Mouse (Mus musculus): ENCODE results near the gene Ankzf1. TPM values are rescaled to one million over a fixed set of nuclear protein-coding genes. Genes with fewer than 3 reads are reported as not detected.
"Not testable (repeated sequence)": the region's sequence is repeated elsewhere in the genome, so short reads cannot be mapped to it uniquely, and the experiment has no call there.

The Ankzf1 gene
- polyA plus RNA-seq, 1 experiment from 2014 or later = 16.8 TPM

DNA sequence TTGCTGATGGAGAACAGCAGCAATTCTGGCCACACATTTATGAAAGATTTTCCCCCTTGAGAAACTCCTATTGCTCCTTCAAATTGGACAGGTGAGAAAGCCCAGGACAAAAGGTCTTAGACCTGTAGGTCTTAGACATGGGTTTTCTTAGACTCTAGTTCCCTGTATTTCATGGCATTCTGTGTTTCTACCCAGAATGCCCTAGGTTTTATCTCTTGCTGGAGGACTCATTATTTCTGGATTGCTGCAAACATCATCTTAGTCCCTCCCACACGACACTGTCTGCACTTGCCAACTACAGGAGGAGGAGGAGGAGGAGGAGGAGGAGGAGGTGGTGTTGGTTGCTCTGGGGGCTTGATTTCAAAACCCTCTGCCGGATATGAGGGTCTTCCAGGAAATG lies 34.2 kb downstream of the Ankzf1 start:
- Histone ChIP-seq H3K9me3 (ENCODE audit: control insufficient read depth, low read length) (no peaks in the 10 kb centered on the region), H3K27me3 (replicated peaks; ENCODE audit: control insufficient read depth, insufficient read depth, low read length) (peaks cover 6% of the 10 kb centered on the region), H3K9ac (ENCODE audit: low read depth, low read length) (no peak overlapping the region), H3K4me2 (ENCODE audit: low read depth, low read length) (no peak overlapping the region), H3K4me3 (ENCODE audit: low read depth, low read length) (no peak overlapping the region), H3K27ac (replicated peaks; ENCODE audit: low read depth, low read length) (no peak overlapping the region), H3K36me3 (ENCODE audit: control insufficient read depth, insufficient read depth, low read length) (no peaks in the 10 kb centered on the region), H3K4me1 (ENCODE audit: control insufficient read depth, insufficient read depth, low read length) (no peaks in the 10 kb centered on the region)
- ATAC-seq (ENCODE audit: low read depth) = no peak
- DNase-seq (ENCODE audit: low spot score) = no peak
- 50% methylated on average over 2 of the region's 2 CpGs for WGBS

DNA sequence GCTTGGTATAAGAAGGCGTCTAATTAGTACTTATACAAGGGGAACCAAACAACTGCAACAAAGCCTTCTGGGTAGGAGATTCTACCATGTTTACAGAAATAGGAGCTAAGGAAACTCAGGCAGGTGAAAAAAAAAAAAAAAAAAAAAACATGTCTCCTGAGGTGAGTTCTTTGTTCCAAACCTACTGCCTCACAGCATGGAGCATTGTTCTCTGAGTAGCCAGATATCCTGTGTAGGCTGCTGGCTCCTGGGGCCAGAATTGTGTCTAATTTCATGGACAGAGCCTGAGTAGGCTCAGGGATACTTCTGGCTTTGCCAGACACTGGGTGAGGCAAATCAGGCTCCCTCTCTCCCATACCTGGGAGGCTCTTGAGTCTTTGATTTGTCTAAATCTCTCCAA lies 35.7 kb downstream of the Ankzf1 start:
- DNase-seq (ENCODE audit: low spot score) (no peak), ATAC-seq (ENCODE audit: low read depth) (no peak)
- Histone ChIP-seq H3K36me3 (ENCODE audit: control insufficient read depth, insufficient read depth, low read length) (no peaks in the 10 kb centered on the region), H3K27ac (replicated peaks; ENCODE audit: low read depth, low read length) (no peak overlapping the region), H3K9ac (ENCODE audit: low read depth, low read length) (no peak overlapping the region), H3K9me3 (ENCODE audit: control insufficient read depth, low read length) (no peaks in the 10 kb centered on the region), H3K4me1 (ENCODE audit: control insufficient read depth, insufficient read depth, low read length) (no peaks in the 10 kb centered on the region), H3K4me3 (ENCODE audit: low read depth, low read length) (no peak overlapping the region), H3K4me2 (ENCODE audit: low read depth, low read length) (no peak overlapping the region), H3K27me3 (replicated peaks; ENCODE audit: control insufficient read depth, insufficient read depth, low read length) (no peaks in the 10 kb centered on the region)
- WGBS = 56% methylated on average over 1 of the region's 1 CpGs

DNA sequence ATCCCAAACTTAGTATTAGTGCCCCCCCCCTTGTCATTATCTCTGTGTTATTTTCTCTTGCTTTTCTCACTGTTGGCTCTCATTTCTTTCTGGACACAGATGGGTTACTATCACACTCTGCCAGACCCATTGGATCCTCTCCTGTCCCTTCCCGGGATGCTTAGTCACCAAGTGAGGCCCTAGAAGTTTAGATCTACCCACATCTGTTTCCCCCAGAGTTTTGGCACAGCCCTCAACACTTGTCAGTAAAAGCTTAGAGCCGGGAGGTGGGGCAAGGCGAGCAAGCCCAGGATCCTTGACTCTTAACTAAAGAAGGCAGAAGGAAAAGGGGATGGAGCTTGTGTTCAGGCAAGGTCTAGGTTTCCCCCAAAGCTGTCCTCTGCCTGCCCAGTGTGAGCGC lies 37.2 kb downstream of the Ankzf1 start:
- H3K4me3 ChIP-seq (ENCODE audit: low read depth, low read length) = no peak overlapping the region
- no peak for DNase-seq (ENCODE audit: low spot score)
- no peaks in the 10 kb centered on the region for H3K36me3 ChIP-seq (ENCODE audit: control insufficient read depth, insufficient read depth, low read length)
- no peak for ATAC-seq (ENCODE audit: low read depth)
- H3K4me1 ChIP-seq (ENCODE audit: control insufficient read depth, insufficient read depth, low read length) = no peaks in the 10 kb centered on the region
- WGBS = 67% methylated on average over 4 of the region's 4 CpGs
- no peak overlapping the region for H3K9ac ChIP-seq (ENCODE audit: low read depth, low read length)
- H3K27ac ChIP-seq (replicated peaks; ENCODE audit: low read depth, low read length) = no peak overlapping the region
- no peaks in the 10 kb centered on the region for H3K27me3 ChIP-seq (replicated peaks; ENCODE audit: control insufficient read depth, insufficient read depth, low read length)
- H3K4me2 ChIP-seq (ENCODE audit: low read depth, low read length) = no peak overlapping the region
- H3K9me3 ChIP-seq (ENCODE audit: control insufficient read depth, low read length) = no peaks in the 10 kb centered on the region

GRCm38 (mm10) chr1:75230335-75230994 lies 38.5 kb downstream of the Ankzf1 start:
- H3K4me1 ChIP-seq (ENCODE audit: control insufficient read depth, insufficient read depth, low read length) = no peaks in the 10 kb centered on the region
- DNase-seq (ENCODE audit: low spot score) (no peak), ATAC-seq (ENCODE audit: low read depth) (no peak)
- no peaks in the 10 kb centered on the region for H3K36me3 ChIP-seq (ENCODE audit: control insufficient read depth, insufficient read depth, low read length)
- H3K9ac ChIP-seq (ENCODE audit: low read depth, low read length) = no peak overlapping the region
- no peak overlapping the region for H3K4me2 ChIP-seq (ENCODE audit: low read depth, low read length)
- H3K9me3 ChIP-seq (ENCODE audit: control insufficient read depth, low read length) = no peaks in the 10 kb centered on the region
- WGBS = 69% methylated on average over 7 of the region's 7 CpGs
- no peak overlapping the region for H3K4me3 ChIP-seq (ENCODE audit: low read depth, low read length)
- H3K27me3 ChIP-seq (replicated peaks; ENCODE audit: control insufficient read depth, insufficient read depth, low read length) = no peaks in the 10 kb centered on the region
- no peak overlapping the region for H3K27ac ChIP-seq (replicated peaks; ENCODE audit: low read depth, low read length)

GRCm38 (mm10) chr1:75231224-75231623 lies 39.3 kb downstream of the Ankzf1 start:
- no peak overlapping the region for H3K4me3 ChIP-seq (ENCODE audit: low read depth, low read length)
- WGBS = 73% methylated on average over 4 of the region's 4 CpGs
- H3K9ac ChIP-seq (ENCODE audit: low read depth, low read length) = no peak overlapping the region
- no peaks in the 10 kb centered on the region for H3K36me3 ChIP-seq (ENCODE audit: control insufficient read depth, insufficient read depth, low read length)
- H3K4me1 ChIP-seq (ENCODE audit: control insufficient read depth, insufficient read depth, low read length) = no peaks in the 10 kb centered on the region
- ATAC-seq (ENCODE audit: low read depth) = no peak
- no peaks in the 10 kb centered on the region for H3K27me3 ChIP-seq (replicated peaks; ENCODE audit: control insufficient read depth, insufficient read depth, low read length)
- H3K27ac ChIP-seq (replicated peaks; ENCODE audit: low read depth, low read length) = no peak overlapping the region
- no peak overlapping the region for H3K4me2 ChIP-seq (ENCODE audit: low read depth, low read length)
- no peaks in the 10 kb centered on the region for H3K9me3 ChIP-seq (ENCODE audit: control insufficient read depth, low read length)
- DNase-seq (ENCODE audit: low spot score) = no peak

- Histone ChIP-seq H3K27me3 (replicated peaks; ENCODE audit: control insufficient read depth, insufficient read depth, low read length) (no peaks in the 10 kb centered on the region), H3K27ac (replicated peaks; ENCODE audit: low read depth, low read length) (no peak within 1 kb of the TSS), H3K36me3 (ENCODE audit: control insufficient read depth, insufficient read depth, low read length) (no peaks in the 10 kb centered on the region), H3K9ac (ENCODE audit: low read depth, low read length) (no peak within 1 kb of the TSS), H3K4me1 (ENCODE audit: control insufficient read depth, insufficient read depth, low read length) (no peaks in the 10 kb centered on the region), H3K9me3 (ENCODE audit: control insufficient read depth, low read length) (no peaks in the 10 kb centered on the region), H3K4me2 (ENCODE audit: low read depth, low read length) (no peak within 1 kb of the TSS), H3K4me3 (ENCODE audit: low read depth, low read length) (no peak within 1 kb of the TSS)
- DNase-seq (ENCODE audit: low spot score) (no peak), ATAC-seq (ENCODE audit: low read depth) (no peak)
- WGBS = 69% methylated on average over 5 of the region's 5 CpGs
Observed at GRCm38 (mm10) chr1:75231664-75232152, 39.8 kb downstream of the Ankzf1 start, which contains the start of gene A630095N17Rik. TSS of gene A630095N17Rik (minus strand) at chr1:75232102.

DNA sequence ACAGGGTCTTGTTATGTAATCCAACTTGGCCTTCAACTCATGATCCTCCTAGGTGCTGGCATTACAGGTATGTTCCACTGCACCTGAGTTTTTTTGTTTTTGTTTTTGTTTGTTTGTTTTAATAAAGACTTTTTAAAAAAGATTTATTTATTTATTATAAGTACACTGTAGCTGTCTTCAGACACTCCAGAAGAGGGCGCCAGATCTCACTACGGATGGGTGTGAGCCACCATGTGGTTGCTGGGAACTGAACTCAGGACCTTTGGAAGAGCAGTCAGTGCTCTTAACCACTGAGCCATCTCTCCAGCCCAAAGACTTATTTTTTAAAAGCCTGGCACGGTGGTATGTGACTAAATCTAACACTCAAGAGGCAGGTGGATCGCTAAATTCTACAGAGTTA lies 40.5 kb downstream of the Ankzf1 start:
- not testable (repeated sequence) for H3K4me1 ChIP-seq (ENCODE audit: control insufficient read depth, insufficient read depth, low read length)

DNA sequence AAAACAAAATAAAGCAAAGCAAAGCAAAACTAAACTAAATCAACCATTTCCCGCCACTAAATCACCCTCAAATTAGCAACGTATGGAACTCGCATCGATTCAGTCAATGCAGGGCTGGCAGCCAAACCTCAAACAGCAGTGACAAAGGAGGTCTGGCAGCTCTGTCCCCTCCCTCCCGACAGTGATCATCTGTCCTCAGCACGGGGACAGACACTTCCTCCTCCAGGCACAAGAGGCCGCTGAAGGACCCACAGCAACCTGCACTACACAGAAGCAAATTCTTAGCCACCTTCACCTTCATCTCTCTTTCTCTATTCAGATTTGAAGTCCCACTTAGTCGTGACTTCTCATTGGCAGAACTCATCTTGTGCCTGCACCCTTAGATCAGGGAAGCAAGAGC lies 42.7 kb downstream of the Ankzf1 start:
- H3K36me3 ChIP-seq (ENCODE audit: control insufficient read depth, insufficient read depth, low read length) = peaks cover 6% of the 10 kb centered on the region; the same call in 1 of the 2 replicates
- DNase-seq (ENCODE audit: low spot score) = peak; percentile 80
- H3K27ac ChIP-seq (replicated peaks; ENCODE audit: low read depth, low read length) = no peak overlapping the region
- H3K27me3 ChIP-seq (replicated peaks; ENCODE audit: control insufficient read depth, insufficient read depth, low read length) = no peaks in the 10 kb centered on the region
- ATAC-seq (ENCODE audit: low read depth) = peak; percentile 44; the same call in 1 of the 2 replicates
- no peaks in the 10 kb centered on the region for H3K9me3 ChIP-seq (ENCODE audit: control insufficient read depth, low read length)
- H3K4me3 ChIP-seq (ENCODE audit: low read depth, low read length) = no peak overlapping the region
- H3K4me1 ChIP-seq (ENCODE audit: control insufficient read depth, insufficient read depth, low read length) = no peaks in the 10 kb centered on the region
- H3K4me2 ChIP-seq (ENCODE audit: low read depth, low read length) = peak overlapping the region; percentile 6; the same call in 1 of the 2 replicates
- 0% methylated on average over 8 of the region's 8 CpGs for WGBS
- H3K9ac ChIP-seq (ENCODE audit: low read depth, low read length) = peak overlapping the region; percentile 15; the same call in 1 of the 2 replicates

More for the DNA sequence above, 40.5 kb downstream of the Ankzf1 start:
- WGBS = 63% methylated on average over 4 of the region's 4 CpGs
- ATAC-seq (ENCODE audit: low read depth); H3K9me3 ChIP-seq (ENCODE audit: control insufficient read depth, low read length); H3K4me3 ChIP-seq (ENCODE audit: low read depth, low read length); H3K27me3 ChIP-seq (replicated peaks; ENCODE audit: control insufficient read depth, insufficient read depth, low read length); H3K27ac ChIP-seq (replicated peaks; ENCODE audit: low read depth, low read length); H3K9ac ChIP-seq (ENCODE audit: low read depth, low read length); DNase-seq (ENCODE audit: low spot score); H3K4me2 ChIP-seq (ENCODE audit: low read depth, low read length); H3K36me3 ChIP-seq (ENCODE audit: control insufficient read depth, insufficient read depth, low read length): not testable (repeated sequence)

Measured in embryonic facial prominence, embryonic 14.5 days (tissue).